Mouse (Mus musculus): ENCODE measurements around the gene Gm12569.

The Gm12569 gene

GRCm38 (mm10) chr11:51220308-51220707 is at the start of gene Gm12569:
Gene Gm12569 (plus strand): TSS chr11:51220473.
- DNase-seq: no peak

DNA sequence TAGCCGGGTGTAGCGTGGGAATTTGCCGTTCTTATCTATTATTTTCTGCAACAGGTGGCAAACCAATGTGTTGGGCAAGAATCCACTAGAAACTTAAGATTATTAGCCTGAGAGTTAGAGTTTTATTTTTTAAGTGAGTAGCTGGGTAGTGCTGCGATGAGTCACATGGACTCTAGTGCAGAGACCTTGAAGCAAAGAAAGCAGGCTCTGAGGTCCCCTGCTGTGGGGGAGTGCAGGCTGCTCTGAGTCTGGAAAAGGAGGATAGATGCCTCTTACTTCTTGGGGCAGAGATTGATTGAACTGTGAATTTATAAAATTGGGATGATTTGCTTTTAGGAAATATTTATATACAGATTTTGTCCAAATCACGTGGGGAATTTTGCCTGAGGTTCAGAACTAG is 17.5 kb upstream of the Gm12569 start:
- no peak for DNase-seq

GRCm38 (mm10) chr11:51207758-51208157 is 12.5 kb upstream of the Gm12569 start:
- no peak for DNase-seq

DNA sequence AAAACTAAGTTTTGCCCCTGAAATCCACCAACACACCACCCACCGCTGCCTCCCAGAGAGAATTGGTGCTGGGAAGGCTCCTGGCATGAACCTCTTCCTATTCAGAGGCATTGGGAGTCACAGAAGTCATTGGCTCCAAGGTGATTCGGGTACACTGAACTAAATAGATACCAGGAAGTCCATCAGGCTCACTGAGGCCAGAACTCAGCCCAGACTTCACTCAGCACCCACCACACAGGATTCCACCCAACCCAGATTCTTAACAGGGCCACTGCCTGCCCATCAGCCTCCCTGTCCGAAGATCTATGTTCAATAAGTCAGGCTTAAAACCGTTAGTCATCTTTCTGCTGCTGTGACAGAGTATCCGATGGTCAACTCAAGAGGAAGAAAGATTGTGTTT is 8.8 kb upstream of the Gm12569 start:
- no peak for DNase-seq

- DNase-seq: no peak
Measured at GRCm38 (mm10) chr11:51214021-51214420, 6.3 kb upstream of the Gm12569 start.

DNA sequence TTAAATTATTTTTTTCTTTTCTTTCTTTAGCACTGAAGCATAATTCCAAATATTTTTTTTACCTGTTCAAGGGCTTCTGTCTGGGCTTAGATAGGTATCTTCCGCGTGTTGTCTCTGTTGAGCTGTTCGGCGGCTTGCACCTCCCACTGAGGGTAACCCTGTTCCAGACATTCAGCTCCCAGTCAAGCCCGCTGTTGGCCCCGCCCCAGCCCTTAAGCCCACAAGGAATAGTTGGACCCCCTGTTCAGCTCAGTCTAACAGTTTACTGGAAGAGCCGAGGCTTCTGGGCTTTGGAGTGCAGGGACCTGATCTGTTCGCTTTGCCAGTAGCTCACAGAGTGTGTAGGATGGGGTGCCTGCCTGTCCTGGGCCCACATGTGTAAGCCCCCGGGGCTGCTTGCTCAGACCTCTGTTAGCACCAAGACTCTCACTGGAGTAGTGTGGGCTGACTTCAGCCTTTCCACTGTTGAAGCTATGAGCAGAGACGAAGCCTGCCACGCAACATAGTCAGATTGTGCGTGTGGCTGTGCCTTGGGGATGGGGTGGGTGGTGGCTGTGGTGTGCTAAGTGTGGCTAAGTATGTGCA is 785 bp upstream of the Gm12569 start:
- DNase-seq: no peak

DNA sequence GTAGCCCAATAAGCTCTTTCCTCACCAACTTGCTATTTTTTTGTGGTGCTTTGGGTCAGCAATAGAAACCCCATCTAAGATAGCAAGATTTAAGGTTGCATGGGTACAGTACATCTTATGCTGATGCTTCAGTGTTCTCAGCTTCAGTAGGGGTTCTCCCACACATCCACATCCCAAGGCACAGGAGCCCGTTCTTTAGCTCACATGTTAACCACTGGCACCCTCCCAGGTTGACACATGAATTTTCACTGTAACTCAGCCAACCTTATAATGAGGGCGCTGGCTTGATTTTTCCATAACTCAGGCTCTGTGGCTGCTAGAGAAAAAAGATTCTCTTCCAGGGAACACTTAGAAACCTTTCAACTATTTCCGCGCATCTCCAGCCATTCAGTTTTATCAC is 6.8 kb downstream of the Gm12569 start:
- no peak for DNase-seq

DNA sequence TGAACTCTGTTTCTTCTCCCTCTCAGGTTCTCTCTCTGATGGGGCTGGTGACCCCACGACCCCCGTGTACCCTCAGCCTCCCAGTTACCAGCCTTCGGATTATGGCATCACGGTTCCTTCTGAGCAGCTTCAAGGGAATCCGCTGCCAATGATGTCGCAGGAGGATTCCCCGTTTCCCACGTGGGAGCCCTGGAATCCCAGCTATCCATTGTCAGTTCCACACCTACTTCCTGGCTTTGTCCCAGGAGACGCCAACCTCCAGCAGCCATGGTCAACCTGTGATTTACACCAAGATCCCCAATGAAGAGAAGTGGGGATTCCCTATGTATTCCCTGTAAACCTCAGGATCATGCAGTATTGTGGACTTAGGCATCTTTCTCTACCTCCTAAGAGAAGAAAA is 14.4 kb downstream of the Gm12569 start:
- no peak for DNase-seq

DNA sequence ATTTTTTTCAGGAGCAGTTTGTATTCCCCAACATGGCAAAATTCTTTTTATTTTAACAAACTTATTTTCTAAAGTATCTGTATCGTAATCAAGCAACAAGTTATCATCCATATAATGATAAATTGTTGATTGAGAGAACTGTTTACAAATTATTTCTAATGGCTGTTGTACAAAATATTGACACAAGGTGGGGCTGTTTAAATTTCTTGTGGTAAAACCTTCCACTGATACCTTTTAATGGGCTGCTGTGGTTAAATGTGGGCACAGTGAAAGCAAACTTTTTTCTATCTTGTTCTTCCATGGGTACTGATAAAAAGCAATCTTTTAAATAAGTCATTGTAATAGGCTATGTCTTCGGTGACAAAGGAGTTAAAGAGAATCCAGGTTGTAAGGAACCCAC is 22.6 kb downstream of the Gm12569 start:
- DNase-seq: no peak

GRCm38 (mm10) chr11:51257006-51257405 is 36.7 kb downstream of the Gm12569 start:
- DNase-seq: no peak

DNA sequence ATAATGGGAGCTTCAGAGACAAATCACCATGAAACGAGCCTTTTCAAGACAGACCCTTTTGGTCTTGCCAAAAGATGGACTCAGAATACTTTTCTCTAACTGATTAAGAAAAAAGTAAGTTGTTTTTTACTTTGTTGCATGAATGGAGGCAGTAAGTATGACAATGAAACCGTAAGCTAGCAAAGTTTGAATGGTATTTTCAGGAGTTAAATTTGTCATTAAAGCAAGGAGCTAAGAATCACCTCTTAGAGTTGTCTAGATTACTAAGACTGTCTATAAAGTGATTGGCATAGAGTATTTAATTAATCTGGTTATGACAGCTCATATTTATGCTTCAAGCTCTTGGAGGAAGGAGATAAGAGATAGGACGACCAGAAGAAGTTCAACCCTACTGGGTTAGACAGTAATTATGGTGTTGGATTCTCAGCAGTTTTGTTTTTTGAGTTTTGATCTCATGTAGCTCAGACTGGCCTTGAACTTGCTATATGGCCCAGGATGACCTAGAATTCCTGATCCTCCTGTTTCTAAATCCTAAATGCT is 41.5 kb downstream of the Gm12569 start, which contains the start of gene Clk4:
Gene Clk4 (plus strand): TSS at position 51 of the 540 bp plus-strand sequence.
- no peak for DNase-seq

DNA sequence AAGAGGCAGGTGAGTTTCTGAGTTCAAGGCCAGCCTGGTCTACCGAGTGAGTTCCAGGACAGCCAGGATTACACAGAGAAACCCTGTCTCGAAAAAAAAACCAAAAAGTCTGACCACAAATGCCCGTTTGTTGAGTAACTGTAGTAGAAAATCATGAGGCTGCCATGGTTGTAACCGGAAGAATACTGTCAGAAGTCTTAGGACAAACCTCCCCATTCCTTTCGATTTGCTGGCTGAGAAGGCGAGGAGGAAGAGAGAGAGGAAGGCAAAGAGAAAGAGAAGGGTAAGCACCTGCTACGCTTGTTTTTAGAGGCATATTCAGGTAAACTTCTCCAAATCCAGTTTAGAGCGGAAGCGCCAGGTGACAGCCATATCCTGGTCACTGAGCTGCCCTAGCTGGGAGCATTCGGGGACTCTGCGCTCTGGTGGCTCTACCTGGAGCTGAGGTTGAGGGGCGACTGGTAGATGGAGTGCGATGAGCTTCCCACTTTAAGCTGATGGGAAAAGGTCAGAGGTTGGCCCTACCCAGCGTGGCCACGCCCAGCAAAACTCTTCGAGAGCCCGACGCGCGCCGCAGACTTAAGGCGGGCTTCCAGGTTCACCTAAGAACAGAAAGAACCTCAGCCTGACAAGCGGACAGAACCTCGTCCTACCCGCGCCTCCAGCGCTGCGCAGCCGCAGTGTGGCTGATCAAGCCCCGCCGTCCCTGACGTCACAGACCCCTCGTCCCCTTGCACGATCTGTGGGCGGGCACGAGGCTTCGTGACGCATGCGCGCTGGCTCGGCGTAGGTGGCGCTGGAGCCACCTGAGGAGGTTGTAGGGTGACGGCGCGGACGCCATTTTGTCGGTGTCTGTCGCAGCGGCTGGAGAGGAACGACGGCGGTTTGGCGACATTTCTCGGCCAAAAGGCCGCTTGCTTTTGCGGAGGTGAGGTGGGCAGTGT is 42.3 kb downstream of the Gm12569 start, which contains the start of gene BC049762:
Gene BC049762 (minus strand): TSS at position 705 of the 944 bp plus-strand sequence.
- DNase-seq: peak; percentile 99

- no peak for DNase-seq
Measured at GRCm38 (mm10) chr11:51263286-51263831, 43.1 kb downstream of the Gm12569 start.

DNA sequence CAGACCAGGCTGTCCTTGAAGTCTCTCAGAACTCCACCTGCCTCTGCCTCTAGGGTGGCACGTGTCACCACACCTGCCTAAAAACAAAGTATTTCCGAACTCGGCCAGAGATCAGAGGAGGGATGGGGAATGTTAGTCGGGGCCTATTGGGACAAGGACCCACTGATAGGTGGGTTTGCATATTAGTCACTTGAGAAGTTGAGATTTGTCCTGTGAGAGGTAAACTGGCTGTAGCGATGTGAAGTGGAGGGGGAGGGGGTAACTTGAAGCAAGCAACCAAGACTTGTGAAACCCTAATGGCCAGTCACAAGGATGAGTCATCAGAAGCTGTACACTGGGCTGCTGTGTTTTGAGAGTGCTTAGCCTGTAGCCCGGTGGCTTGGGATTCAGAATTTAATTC is 44.1 kb downstream of the Gm12569 start:
- peak; percentile 29 for DNase-seq

- no peak for DNase-seq
Measured at GRCm38 (mm10) chr11:51265326-51265725, 45.1 kb downstream of the Gm12569 start.

DNA sequence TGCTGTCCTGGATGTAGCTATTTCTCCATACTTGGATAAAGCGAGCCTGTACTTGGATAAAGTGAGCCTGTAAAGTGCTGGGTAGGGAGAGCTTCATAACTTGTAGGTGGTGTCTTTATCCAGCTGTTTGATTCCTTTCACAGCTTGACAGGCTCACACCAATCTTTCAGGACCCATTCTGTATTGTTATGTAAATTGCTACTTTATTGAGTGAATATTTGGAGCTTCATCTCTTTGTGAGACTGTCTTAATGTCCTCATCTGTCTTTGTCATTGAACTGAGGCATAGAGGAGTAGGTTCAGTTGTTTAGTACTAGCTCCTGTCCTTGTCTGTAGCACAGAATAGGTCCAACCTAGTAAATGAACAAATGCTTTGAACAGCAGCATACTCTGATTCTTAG is 54.1 kb downstream of the Gm12569 start:
- no peak for DNase-seq

Measured in cerebellum, adult 9-11 months (tissue).